In genomic region chr9:87168051-87168450, GRCm38 (mm10) we compare ENCODE assay signal across 24 mouse cellular contexts. TPM values are rescaled to one million over a fixed set of nuclear protein-coding genes. Genes with fewer than 3 reads are reported as not detected.
DNase-seq lines count a peak whose midpoint lies in the region; ATAC-seq lines count a peak whose summit lies in the region.
"Had no signal": no experiment of that assay in that cellular context is flagged by ENCODE, and none has a peak within 500 bp of the region (broad histone marks: within the 10 kb centered on the region; RNA-seq: fewer than 3 reads in every experiment).

No protein-coding gene starts in this region.

- 50% methylated on average over 3 of the region's 3 CpGs for WGBS in midbrain, embryonic 15.5 days
- WGBS in midbrain, embryonic 14.5 days: 46% methylated on average over 3 of the region's 3 CpGs

- DNase-seq in adrenal gland, adult (ENCODE audit: inconsistent age in 2 of 2, low spot score in 1 of 2): peak; percentile 41 to 86
- no peak for DNase-seq in adrenal gland, postnatal 4 days (ENCODE audit: low spot score in 2 of 2)
- no peak for DNase-seq in midbrain, embryonic 14.5 days
- peak; percentile 46 for DNase-seq in adrenal gland, adult 8-10 months
- peak; percentile 31 for DNase-seq in adrenal gland, postnatal 14 days
- DNase-seq in layer of hippocampus, adult 11-12 months (ENCODE audit: low spot score): no peak
- DNase-seq: B cell, adult 2 months; cerebellum, adult 11-12 months; cerebellum, adult 2 months; cerebellum, adult 9-10 months; cerebellum, postnatal 10 days; cerebellum, postnatal 25 days; forebrain, postnatal 0 days had no signal

- no peaks in the 10 kb centered on the region for H3K36me3 ChIP-seq in midbrain, embryonic 15.5 days (replicated peaks)
- H3K36me3 ChIP-seq in midbrain, embryonic 14.5 days (ENCODE audit: control insufficient read depth, insufficient read depth, low read length): no peaks in the 10 kb centered on the region
- H3K36me3 ChIP-seq: embryonic facial prominence, embryonic 10.5 days; embryonic facial prominence, embryonic 12.5 days; forebrain, embryonic 15.5 days; G1E had no signal

- no peak overlapping the region for H3K4me2 ChIP-seq in midbrain, embryonic 15.5 days
- no peak overlapping the region for H3K4me2 ChIP-seq in midbrain, embryonic 14.5 days (ENCODE audit: low read length)
- H3K4me2 ChIP-seq: embryonic facial prominence, embryonic 12.5 days; forebrain, embryonic 13.5 days; forebrain, embryonic 15.5 days had no signal

- no peak overlapping the region for H3K27ac ChIP-seq in midbrain, embryonic 15.5 days
- no peak overlapping the region for H3K27ac ChIP-seq in midbrain, embryonic 14.5 days (replicated peaks; ENCODE audit: low read depth, low read length)
- H3K27ac ChIP-seq: embryonic facial prominence, embryonic 10.5 days; embryonic facial prominence, embryonic 12.5 days; forebrain, embryonic 13.5 days; forebrain, embryonic 15.5 days had no signal

- H3K4me1 ChIP-seq in midbrain, embryonic 15.5 days: peaks cover 3% of the 10 kb centered on the region; the same call in 1 of the 2 replicates
- H3K4me1 ChIP-seq in midbrain, embryonic 14.5 days (ENCODE audit: control insufficient read depth, insufficient read depth, low read length): no peaks in the 10 kb centered on the region
- H3K4me1 ChIP-seq: forebrain, embryonic 13.5 days; forebrain, embryonic 15.5 days had no signal

- no peaks in the 10 kb centered on the region for H3K9me3 ChIP-seq in midbrain, embryonic 15.5 days
- H3K9me3 ChIP-seq in midbrain, embryonic 14.5 days (ENCODE audit: control insufficient read depth, low read length): no peaks in the 10 kb centered on the region
- H3K9me3 ChIP-seq: embryonic facial prominence, embryonic 10.5 days; embryonic facial prominence, embryonic 12.5 days; forebrain, embryonic 13.5 days; forebrain, embryonic 15.5 days; G1E had no signal

- H3K4me3 ChIP-seq in midbrain, embryonic 15.5 days: no peak overlapping the region
- no peak overlapping the region for H3K4me3 ChIP-seq in midbrain, embryonic 14.5 days (replicated peaks; ENCODE audit: low read depth, low read length)
- H3K4me3 ChIP-seq: embryonic facial prominence, embryonic 10.5 days; embryonic facial prominence, embryonic 12.5 days; forebrain, embryonic 13.5 days; forebrain, embryonic 15.5 days had no signal

- no peak overlapping the region for H3K9ac ChIP-seq in midbrain, embryonic 15.5 days
- no peak overlapping the region for H3K9ac ChIP-seq in midbrain, embryonic 14.5 days (replicated peaks; ENCODE audit: low read length)
- H3K9ac ChIP-seq: embryonic facial prominence, embryonic 12.5 days; forebrain, embryonic 13.5 days; forebrain, embryonic 15.5 days; forebrain, postnatal 0 days had no signal

- no peaks in the 10 kb centered on the region for H3K27me3 ChIP-seq in midbrain, embryonic 15.5 days (replicated peaks)
- H3K27me3 ChIP-seq in midbrain, embryonic 14.5 days (ENCODE audit: control insufficient read depth, insufficient read depth, low read length): no peaks in the 10 kb centered on the region
- H3K27me3 ChIP-seq: CH12.LX; embryonic facial prominence, embryonic 12.5 days; forebrain, embryonic 13.5 days; forebrain, embryonic 15.5 days; Patski had no signal

- ATAC-seq in midbrain, embryonic 15.5 days (replicated peaks): peak; percentile 15; the same call in 1 of the 2 replicates
- ATAC-seq in midbrain, embryonic 14.5 days (ENCODE audit: low FRiP score, low TSS enrichment): no peak
- ATAC-seq in activated CD4-positive, CD25-positive, alpha-beta regulatory T cell, adult 4 months: no peak
- ATAC-seq: CD4-positive, CD25-positive, alpha-beta regulatory T cell, adult 4 months; forebrain, embryonic 13.5 days; forebrain, embryonic 15.5 days; Patski had no signal

RNA-seq across cellular contexts. Expression of gene Mrap2, which starts 23.9 kb away (rescaled TPM):
- 1 to 10 TPM; 2.1 to 2.9 TPM for total RNA-seq in adrenal gland, postnatal 4 days (2021)
- polyA plus RNA-seq in midbrain, embryonic 15.5 days (2015; fragmentation: Nextera tagmentation; extraction: Ambion mirVana): 2.3 TPM in 2 replicates
- 0.89 and 1.6 TPM in 2 replicates for polyA plus RNA-seq in midbrain, embryonic 14.5 days (2014; fragmentation: Nextera tagmentation; extraction: Ambion mirVana)
- total RNA-seq in adrenal gland, adult 8-10 months (2022): 1 to 10 TPM; 2.8 to 6.1 (median 4.1) TPM
- 2.1 and 2.5 TPM in 2 replicates for total RNA-seq in adrenal gland, postnatal 14 days (2021)
- under 1 TPM in 1 of 2 experiments, not detected in 1; 0.28 TPM for polyA plus RNA-seq in activated CD4-positive, CD25-positive, alpha-beta regulatory T cell, adult 4 months (2017; shearing (Covaris generic))
- total RNA-seq: CH12.LX, G1E had no signal
- polyA plus RNA-seq: embryonic facial prominence, embryonic 10.5 days; forebrain, embryonic 11.5 days; G1E; Patski had no signal

Comparison
In these comparisons a context has a peak if more than half of its experiments do, and no peak if none do; other contexts are left out.
1. DNase-seq: peak in adrenal gland, adult (2 of 2), adrenal gland, adult 8-10 months (single experiment) and adrenal gland, postnatal 14 days (single experiment); none in adrenal gland, postnatal 4 days (0 of 2), midbrain, embryonic 14.5 days (single experiment) and layer of hippocampus, adult 11-12 months (single experiment).